Mouse (Mus musculus): Measurements from ENCODE around the gene Srp72. TPM values are rescaled to one million over a fixed set of nuclear protein-coding genes. Genes with fewer than 3 reads are reported as not detected.
"Not testable (repeated sequence)": the region's sequence is repeated elsewhere in the genome, so short reads cannot be mapped to it uniquely, and the experiment has no call there.

Srp72 gene
- polyA plus RNA-seq, 1 experiment, result 17.4 TPM

- not testable (repeated sequence) for DNase-seq (ENCODE audit: low read depth, low spot score)
Observed at GRCm38 (mm10) chr5:77035101-77035500, 60.6 kb downstream of the Srp72 start.

GRCm38 (mm10) chr5:77038451-77038850 is 64.0 kb downstream of the Srp72 start:
- WGBS, result 87% methylated on average over 10 of the region's 10 CpGs
- no peak for DNase-seq (ENCODE audit: low read depth, low spot score)

- DNase-seq (ENCODE audit: low read depth, low spot score), result no peak
Observed at GRCm38 (mm10) chr5:77039391-77039790, 64.9 kb downstream of the Srp72 start.

GRCm38 (mm10) chr5:77044362-77044761 is 69.9 kb downstream of the Srp72 start:
- 57% methylated on average over 5 of the region's 5 CpGs for WGBS
- no peak for DNase-seq (ENCODE audit: low read depth, low spot score)

Other genes with a start within 250 kb of the Srp72 start
- 5.6 and 6.0 TPM in 2 replicates for gene Aasdh, start 69.2 kb upstream of the Srp72 start, polyA plus RNA-seq (2012; rRNA removed)
- 20.0 and 22.1 TPM in 2 replicates for gene Paics, start 23.4 kb upstream of the Srp72 start, polyA plus RNA-seq (2012; rRNA removed)
- 2.2 and 2.9 TPM in 2 replicates for gene Ppat, start 23.1 kb upstream of the Srp72 start, polyA plus RNA-seq (2012; rRNA removed)
- gene Arl9, start 29.4 kb downstream of the Srp72 start, polyA plus RNA-seq (2012; rRNA removed), result 0.40 TPM in 1 of 2 replicates, not detected in the other
- 0.14 TPM in 1 of 2 replicates, not detected in the other for gene Thegl, start 41.3 kb downstream of the Srp72 start, polyA plus RNA-seq (2012; rRNA removed)
- gene Hopx, start 140.4 kb downstream of the Srp72 start, polyA plus RNA-seq (2012; rRNA removed), result 58.4 and 68.0 TPM in 2 replicates
- gene Spink2, start 236.8 kb downstream of the Srp72 start, polyA plus RNA-seq (2012; rRNA removed), result 0.43 and 0.56 TPM in 2 replicates

Measured in large intestine, adult 2 months (tissue).